Mouse (Mus musculus) forebrain, embryonic 12.5 days (tissue): ENCODE measurements at regions not wholly inside any gene's neighbourhood (a gene's known extent, or its start where the extent isn't known, plus 50 kb on each side); places are given as distances from the start of the nearest gene placed in this dataset.

Experiments used
- ATAC-seq: fragments of 200-750 bp; cut with Nextera tagmentation; 2 replicates; pipeline ENCODE4 v1.8.0; 2017; ENCODE audit warnings: moderate TSS enrichment; ENCODE audit not compliant: low FRiP score
- H3K27ac ChIP-seq: fragments of 300-500 bp; sonication (generic); 2 replicates; pipeline ENCODE4 v1.5.1; 2016; ENCODE audit warnings: mild to moderate bottlenecking
- H3K27me3 ChIP-seq: fragments of 300-500 bp; sonication (generic); 2 replicates; pipeline ENCODE4 v1.6.1; 2016; ENCODE audit warnings: mild to moderate bottlenecking
- H3K36me3 ChIP-seq: fragments of 300-500 bp; sonication (generic); replicated peaks from 2 replicates; pipeline ENCODE4 v1.6.1; 2016; ENCODE audit warnings: mild to moderate bottlenecking
- H3K4me1 ChIP-seq: fragments of 300-500 bp; sonication (generic); 2 replicates; pipeline ENCODE4 v1.6.1; 2016
- H3K4me2 ChIP-seq: fragments of 300-500 bp; sonication (generic); 2 replicates; pipeline ENCODE4 v1.6.1; 2016; ENCODE audit warnings: mild to moderate bottlenecking, moderate library complexity
- H3K4me3 ChIP-seq: fragments of 300-500 bp; sonication (generic); replicated peaks from 2 replicates; pipeline ENCODE4 v1.5.1; 2016; ENCODE audit warnings: mild to moderate bottlenecking
- H3K9ac ChIP-seq: fragments of 300-500 bp; sonication (generic); 2 replicates; pipeline ENCODE4 v1.6.1; 2016; ENCODE audit warnings: mild to moderate bottlenecking
- H3K9me3 ChIP-seq: fragments of 300-500 bp; sonication (generic); 2 replicates; pipeline ENCODE4 v1.6.1; 2016
- WGBS: fragments of 180-500 bp; shearing (Covaris S2); methylation state at CpG from one replicate; pipeline ENCODE4 v1.1.7; 2016; 5-methylcytosine and 5-hydroxymethylcytosine counted together

GRCm38 (mm10) chr3:50761766-50762165 lies 318.4 kb upstream of the Slc7a11 start:
- Histone ChIP-seq H3K9me3 (no peaks in the 10 kb centered on the region), H3K36me3 (no peaks in the 10 kb centered on the region), H3K4me3 (no peak overlapping the region), H3K27ac (no peak overlapping the region), H3K27me3 (no peaks in the 10 kb centered on the region), H3K4me2 (no peak overlapping the region), H3K4me1 (no peaks in the 10 kb centered on the region), H3K9ac (no peak overlapping the region)
- no peak; the same call in 1 of the 2 replicates for ATAC-seq
- WGBS: 0% methylated on average over 1 of the region's 1 CpGs

GRCm38 (mm10) chr3:50758106-50758505 lies 314.7 kb upstream of the Slc7a11 start:
- H3K4me1 ChIP-seq: no peaks in the 10 kb centered on the region
- WGBS: 84% methylated on average over 1 of the region's 1 CpGs
- ATAC-seq: no peak
- no peak overlapping the region for H3K4me2 ChIP-seq
- H3K9me3 ChIP-seq: no peaks in the 10 kb centered on the region
- H3K27ac ChIP-seq: no peak overlapping the region
- no peaks in the 10 kb centered on the region for H3K36me3 ChIP-seq
- H3K27me3 ChIP-seq: no peaks in the 10 kb centered on the region
- no peak overlapping the region for H3K9ac ChIP-seq
- H3K4me3 ChIP-seq: no peak overlapping the region

- no peak for ATAC-seq
These were observed 293.8 kb upstream of the Slc7a11 start for GRCm38 (mm10) chr3:50737173-50737572.

GRCm38 (mm10) chr3:50719035-50719434 lies 275.6 kb upstream of the Slc7a11 start:
- Histone ChIP-seq H3K27me3 (no peaks in the 10 kb centered on the region), H3K4me1 (peaks cover 5% of the 10 kb centered on the region; the same call in 1 of the 2 replicates), H3K9me3 (no peaks in the 10 kb centered on the region), H3K9ac (no peak overlapping the region), H3K4me2 (no peak overlapping the region), H3K4me3 (no peak overlapping the region), H3K27ac (no peak overlapping the region), H3K36me3 (no peaks in the 10 kb centered on the region)
- no peak for ATAC-seq
- WGBS: 88% methylated on average over 5 of the region's 5 CpGs

More at GRCm38 (mm10) chr3:50737173-50737572, 293.8 kb upstream of the Slc7a11 start:
- WGBS: 81% methylated on average over 1 of the region's 1 CpGs
- H3K4me2 ChIP-seq: no peak overlapping the region
- H3K9me3 ChIP-seq: no peaks in the 10 kb centered on the region
- no peak overlapping the region for H3K27ac ChIP-seq
- H3K4me1 ChIP-seq: 0 out of 2 replicates have a peak, but pooled peaks cover 3% of the 10 kb centered on the region
- no peaks in the 10 kb centered on the region for H3K36me3 ChIP-seq
- H3K4me3 ChIP-seq: no peak overlapping the region
- H3K27me3 ChIP-seq: no peaks in the 10 kb centered on the region
- no peak overlapping the region for H3K9ac ChIP-seq

- Histone ChIP-seq H3K36me3 (no peaks in the 10 kb centered on the region), H3K4me3 (no peak overlapping the region), H3K4me2 (no peak overlapping the region), H3K9me3 (no peaks in the 10 kb centered on the region), H3K9ac (no peak overlapping the region), H3K4me1 (peaks cover 12% of the 10 kb centered on the region; the same call in 1 of the 2 replicates), H3K27ac (no peak overlapping the region), H3K27me3 (no peaks in the 10 kb centered on the region)
- ATAC-seq: no peak
- 86% methylated on average over 6 of the region's 6 CpGs for whole genome bisulfite sequencing
These were observed 270.0 kb upstream of the Slc7a11 start for GRCm38 (mm10) chr3:50713463-50713862.

GRCm38 (mm10) chr3:50709415-50709989 lies 266.1 kb upstream of the Slc7a11 start:
- ATAC-seq: peak; percentile 57; the same call in 1 of the 2 replicates
- Histone ChIP-seq H3K4me3 (no peak overlapping the region), H3K9ac (no peak overlapping the region), H3K9me3 (no peaks in the 10 kb centered on the region), H3K4me2 (peak overlapping the region; percentile 27; the same call in 1 of the 2 replicates), H3K36me3 (no peaks in the 10 kb centered on the region), H3K4me1 (peaks cover 9% of the 10 kb centered on the region; the same call in 1 of the 2 replicates), H3K27me3 (no peaks in the 10 kb centered on the region), H3K27ac (no peak overlapping the region)
- WGBS: 8% methylated on average over 12 of the region's 12 CpGs

GRCm38 (mm10) chr3:50706707-50707106 lies 263.3 kb upstream of the Slc7a11 start:
- WGBS: 78% methylated on average over 2 of the region's 2 CpGs
- Histone ChIP-seq H3K27ac (no peak overlapping the region), H3K4me1 (peaks cover 7% of the 10 kb centered on the region; the same call in 1 of the 2 replicates), H3K9ac (no peak overlapping the region), H3K36me3 (no peaks in the 10 kb centered on the region), H3K4me2 (no peak overlapping the region), H3K4me3 (no peak overlapping the region), H3K27me3 (no peaks in the 10 kb centered on the region), H3K9me3 (peaks cover 4% of the 10 kb centered on the region; the same call in 1 of the 2 replicates)
- ATAC-seq: no peak

- WGBS: 66% methylated on average over 15 of the region's 15 CpGs
- Histone ChIP-seq H3K9ac (no peak overlapping the region), H3K4me3 (no peak overlapping the region), H3K27me3 (no peaks in the 10 kb centered on the region), H3K9me3 (no peaks in the 10 kb centered on the region), H3K36me3 (no peaks in the 10 kb centered on the region), H3K27ac (no peak overlapping the region), H3K4me2 (no peak overlapping the region), H3K4me1 (peaks cover 11% of the 10 kb centered on the region)
- ATAC-seq: no peak
These were observed 251.7 kb upstream of the Slc7a11 start for GRCm38 (mm10) chr3:50694904-50695680.

- Histone ChIP-seq H3K27me3 (no peaks in the 10 kb centered on the region), H3K36me3 (no peaks in the 10 kb centered on the region)
- 49% methylated on average over 8 of the region's 8 CpGs for WGBS
These were observed 251.1 kb upstream of the Slc7a11 start for GRCm38 (mm10) chr3:50694497-50694896.

GRCm38 (mm10) chr3:50692306-50692705 lies 248.9 kb upstream of the Slc7a11 start:
- Histone ChIP-seq H3K27ac (no peak overlapping the region), H3K4me2 (no peak overlapping the region), H3K9ac (no peak overlapping the region), H3K4me1 (peaks cover 11% of the 10 kb centered on the region), H3K9me3 (no peaks in the 10 kb centered on the region), H3K4me3 (no peak overlapping the region), H3K36me3 (no peaks in the 10 kb centered on the region), H3K27me3 (no peaks in the 10 kb centered on the region)
- no peak for ATAC-seq
- 89% methylated on average over 1 of the region's 1 CpGs for WGBS

More at GRCm38 (mm10) chr3:50694497-50694896, 251.1 kb upstream of the Slc7a11 start:
- no peak for ATAC-seq
- Histone ChIP-seq H3K9ac (no peak overlapping the region), H3K4me1 (peaks cover 11% of the 10 kb centered on the region), H3K27ac (no peak overlapping the region), H3K4me3 (no peak overlapping the region), H3K9me3 (no peaks in the 10 kb centered on the region), H3K4me2 (no peak overlapping the region)

GRCm38 (mm10) chr3:50690750-50691149 lies 247.3 kb upstream of the Slc7a11 start:
- no peak overlapping the region for H3K4me2 ChIP-seq
- no peak for ATAC-seq
- no peaks in the 10 kb centered on the region for H3K27me3 ChIP-seq
- no peak overlapping the region for H3K27ac ChIP-seq
- no peaks in the 10 kb centered on the region for H3K9me3 ChIP-seq
- no peak overlapping the region for H3K4me3 ChIP-seq
- no peak overlapping the region for H3K9ac ChIP-seq
- peaks cover 11% of the 10 kb centered on the region for H3K4me1 ChIP-seq
- WGBS: 83% methylated on average over 5 of the region's 5 CpGs
- no peaks in the 10 kb centered on the region for H3K36me3 ChIP-seq

GRCm38 (mm10) chr3:50689375-50689774 lies 246.0 kb upstream of the Slc7a11 start:
- WGBS: 86% methylated on average over 5 of the region's 5 CpGs
- H3K4me3 ChIP-seq: no peak overlapping the region
- H3K36me3 ChIP-seq: no peaks in the 10 kb centered on the region
- no peaks in the 10 kb centered on the region for H3K27me3 ChIP-seq
- no peak overlapping the region for H3K4me2 ChIP-seq
- no peaks in the 10 kb centered on the region for H3K9me3 ChIP-seq
- H3K9ac ChIP-seq: no peak overlapping the region
- no peak for ATAC-seq
- no peak overlapping the region for H3K27ac ChIP-seq
- H3K4me1 ChIP-seq: peaks cover under 1% of the 10 kb centered on the region; the same call in 1 of the 2 replicates
